Mouse (Mus musculus): ENCODE results near the gene Ctf2.

DNA sequence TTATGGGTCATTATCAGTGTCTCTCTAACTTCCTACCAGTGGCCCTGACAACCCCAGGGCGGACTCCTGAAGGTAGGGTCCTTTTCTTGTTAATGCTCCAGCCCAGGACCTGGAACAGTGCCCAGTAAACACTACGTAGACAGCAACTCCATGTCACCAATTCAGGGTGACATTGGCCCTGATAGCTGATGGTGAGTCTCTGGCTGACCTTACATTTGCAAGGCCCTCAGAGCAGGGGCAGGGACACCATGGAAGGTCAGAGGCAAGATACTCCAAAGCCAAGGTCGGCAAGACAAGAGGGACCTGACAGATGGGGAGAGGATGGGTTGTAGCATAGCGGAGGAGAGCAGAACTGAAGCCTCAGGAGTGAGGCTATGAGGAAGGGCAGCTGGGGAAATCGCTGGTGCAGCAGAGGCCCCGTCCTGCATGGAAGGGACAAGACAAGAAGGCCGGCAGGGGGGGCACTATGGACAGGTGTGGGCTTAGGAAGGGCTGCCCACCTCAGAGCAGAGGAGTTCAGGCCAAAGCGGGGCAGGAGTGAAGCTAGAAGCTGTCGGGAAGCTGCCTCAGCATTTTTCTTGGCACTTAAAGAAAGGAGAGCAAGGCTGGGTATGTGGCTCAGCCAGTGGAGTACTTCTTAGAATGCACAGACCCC lies 42.2 kb downstream of the Ctf2 start:
- TF ChIP-seq CTCF (IDR thresholded peaks at IDR 0.05) (no peak), EP300 (IDR thresholded peaks at IDR 0.05) (no peak)

Measured in lung, postnatal 0 days (tissue).